Mouse (Mus musculus): Measurements from ENCODE around the gene Ldb3. TPM values are rescaled to one million over a fixed set of nuclear protein-coding genes. Genes with fewer than 3 reads are reported as not detected.

Gene Ldb3
- total RNA-seq, 2 experiments from 2014 or later = 2.8 to 3.3 TPM

GRCm38 (mm10) chr14:34499664-34500063 is 88.8 kb downstream of the Ldb3 start:
- no peak for DNase-seq (ENCODE audit: low spot score in 2 of 2)
- intact Hi-C loops (cut with DNase I) = loop anchor here (5.0 kb wide), 1 partner anchor 57 kb away; no protein-coding TSS in a partner anchor

GRCm38 (mm10) chr14:34497346-34497745 is 91.1 kb downstream of the Ldb3 start:
- intact Hi-C loops (cut with DNase I) = no loop called here
- no peak for DNase-seq (ENCODE audit: low spot score in 2 of 2)

- intact Hi-C loops (cut with DNase I) = no loop called here
- no peak for DNase-seq (ENCODE audit: low spot score in 2 of 2)
These were observed 94.8 kb downstream of the Ldb3 start for GRCm38 (mm10) chr14:34493682-34494081.

DNA sequence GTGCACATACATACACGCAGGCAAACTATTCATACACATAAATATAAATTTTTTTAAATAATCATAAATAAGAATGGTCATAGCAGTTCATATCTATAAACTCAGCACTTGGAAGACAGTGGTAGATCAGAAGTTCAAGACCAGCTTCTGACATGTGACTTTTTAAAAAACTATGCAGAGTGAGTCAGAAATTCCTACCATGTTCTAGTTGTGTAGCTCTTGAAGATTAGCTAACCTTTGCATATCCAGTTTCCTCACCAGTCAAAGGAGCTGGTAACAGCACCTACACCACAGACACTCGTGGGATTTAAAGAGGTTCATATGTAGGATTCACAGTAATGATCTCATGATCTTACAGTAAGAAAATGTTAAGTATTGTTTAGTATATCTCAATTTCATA is 95.8 kb downstream of the Ldb3 start:
- no peak for DNase-seq (ENCODE audit: low spot score in 2 of 2)
- intact Hi-C loops (cut with DNase I) = no loop called here

DNA sequence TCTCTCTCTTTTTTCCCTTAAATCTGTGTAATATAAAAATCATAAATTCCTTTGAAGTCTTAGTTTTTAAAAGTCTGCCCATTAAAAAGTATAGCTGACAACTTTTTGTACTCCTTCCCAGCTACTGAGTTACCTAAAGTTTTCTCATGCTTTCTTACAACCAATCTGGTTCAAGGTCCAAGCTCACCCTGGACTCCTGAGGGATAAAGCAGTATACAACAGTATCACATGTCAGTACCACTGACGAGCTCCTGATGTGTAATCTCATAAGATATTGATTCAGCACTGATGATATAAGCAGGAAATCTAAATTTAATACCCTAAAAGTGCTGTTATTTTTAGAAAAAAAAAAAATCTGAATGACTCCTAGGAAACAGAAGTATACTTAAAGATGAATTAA is 97.5 kb downstream of the Ldb3 start:
- DNase-seq (ENCODE audit: low spot score in 2 of 2) = no peak
- intact Hi-C loops (cut with DNase I) = no loop called here

DNA sequence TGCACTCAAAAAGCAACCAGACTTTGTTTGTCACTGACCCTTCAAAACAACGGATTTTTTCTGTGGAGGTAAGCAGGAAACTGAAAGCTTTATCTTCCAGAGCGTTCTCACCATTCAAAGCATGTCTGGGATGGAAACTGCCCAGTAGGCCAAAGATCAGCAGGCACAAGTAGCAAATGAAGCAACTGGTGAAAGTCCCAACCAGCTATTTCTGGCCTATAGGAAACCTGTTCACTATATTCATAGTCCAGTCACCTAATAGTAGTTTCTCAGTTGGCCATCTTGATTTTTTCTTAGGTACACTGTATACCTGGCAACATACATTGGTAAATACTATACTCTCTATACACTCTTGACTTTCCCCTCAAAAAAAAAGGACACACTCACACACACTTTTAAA is 98.6 kb downstream of the Ldb3 start:
- DNase-seq (ENCODE audit: low spot score in 2 of 2) = no peak
- intact Hi-C loops (cut with DNase I) = no loop called here

DNA sequence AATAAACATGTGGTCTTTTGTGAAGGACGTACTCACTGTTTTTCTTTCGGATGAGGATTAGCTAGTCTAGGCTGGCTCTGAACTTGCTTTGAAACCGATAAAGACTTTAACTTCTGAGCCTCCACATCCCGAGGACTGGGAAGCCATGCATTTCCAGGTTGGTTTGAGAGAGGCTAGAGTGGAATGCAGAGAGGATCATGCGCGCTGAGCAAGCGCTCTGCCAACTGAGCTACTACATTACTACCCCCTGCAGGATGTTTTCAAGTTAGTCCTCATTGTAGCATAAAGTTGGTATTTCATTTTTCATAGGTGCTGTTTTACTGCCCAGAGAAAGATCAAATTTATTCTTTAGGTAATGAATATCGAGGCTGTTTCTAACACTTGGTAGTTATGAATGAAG is 102.3 kb downstream of the Ldb3 start:
- intact Hi-C loops (cut with DNase I) = no loop called here
- no peak for DNase-seq (ENCODE audit: low spot score in 2 of 2)

GRCm38 (mm10) chr14:34483469-34484341 is 104.8 kb downstream of the Ldb3 start:
- intact Hi-C loops (cut with DNase I) = no loop called here
- no peak for DNase-seq (ENCODE audit: low spot score in 2 of 2)

Other genes starting within 250 kb of the Ldb3 start
- not detected for gene Fam25c, start 233.2 kb downstream of the Ldb3 start, total RNA-seq (2021)
- 1 to 10 TPM; 3.2 to 4.9 TPM for gene Sncg, start 213.9 kb downstream of the Ldb3 start, total RNA-seq (2021)
- 1 to 10 TPM; 3.6 to 3.8 TPM for gene Mmrn2, start 213.2 kb downstream of the Ldb3 start, total RNA-seq (2021)
- gene Bmpr1a, start 85.3 kb downstream of the Ldb3 start, total RNA-seq (2021) = 10 to 100 TPM; 34.3 to 38.3 TPM
- gene 9230112D13Rik, start 65.9 kb downstream of the Ldb3 start, total RNA-seq (2021) = not detected
- gene Opn4, start 11.5 kb upstream of the Ldb3 start, total RNA-seq (2021) = not detected
- 10 to 100 TPM; 41.7 to 44.5 TPM for gene Wapl, start 85.2 kb upstream of the Ldb3 start, total RNA-seq (2021)
- gene Grid1, start 231.4 kb upstream of the Ldb3 start, total RNA-seq (2021) = 10 to 100 TPM; 52.0 to 52.3 TPM